Mouse (Mus musculus): ENCODE results near the gene Cul3. TPM values are rescaled to one million over a fixed set of nuclear protein-coding genes. Genes with fewer than 3 reads are reported as not detected.
"Not testable (repeated sequence)": the region's sequence is repeated elsewhere in the genome, so short reads cannot be mapped to it uniquely, and the experiment has no call there.

Cul3 gene
- total RNA-seq (2015) (185 and 192 TPM in 2 replicates), total RNA-seq (2017) (317 and 389 TPM in 2 replicates)

GRCm38 (mm10) chr1:80340436-80341376 lies at the start of gene Cul3:
TSS of gene Cul3 (minus strand) at chr1:80340480.
- ATAC-seq (ENCODE audit: poor library complexity, severe bottlenecking), result peak; percentile 79

GRCm38 (mm10) chr1:80389518-80389917 lies 49.2 kb upstream of the Cul3 start:
- peak; percentile 57 for ATAC-seq (ENCODE audit: poor library complexity, severe bottlenecking)

- peak; percentile 61 for ATAC-seq (ENCODE audit: poor library complexity, severe bottlenecking)
Measured at GRCm38 (mm10) chr1:80383613-80384589, 43.6 kb upstream of the Cul3 start.

- ATAC-seq (ENCODE audit: poor library complexity, severe bottlenecking), result no peak
Measured at GRCm38 (mm10) chr1:80382928-80383327, 42.6 kb upstream of the Cul3 start.

GRCm38 (mm10) chr1:80381302-80381701 lies 41.0 kb upstream of the Cul3 start:
- 0 out of 2 replicates have a peak, but pooled peaks have one; percentile 33 for ATAC-seq (ENCODE audit: poor library complexity, severe bottlenecking)

GRCm38 (mm10) chr1:80372010-80372409 lies 31.7 kb upstream of the Cul3 start:
- no peak for ATAC-seq (ENCODE audit: poor library complexity, severe bottlenecking)

GRCm38 (mm10) chr1:80371189-80371889 lies 31.1 kb upstream of the Cul3 start:
- ATAC-seq (ENCODE audit: poor library complexity, severe bottlenecking), result peak; percentile 84

GRCm38 (mm10) chr1:80363486-80363885 lies 23.2 kb upstream of the Cul3 start:
- ATAC-seq (ENCODE audit: poor library complexity, severe bottlenecking), result no peak

GRCm38 (mm10) chr1:80362946-80363345 lies 22.7 kb upstream of the Cul3 start:
- ATAC-seq (ENCODE audit: poor library complexity, severe bottlenecking), result no peak

- ATAC-seq (ENCODE audit: poor library complexity, severe bottlenecking), result peak; percentile 81
Measured at GRCm38 (mm10) chr1:80362400-80362799, 22.1 kb upstream of the Cul3 start.

GRCm38 (mm10) chr1:80361771-80362170 lies 21.5 kb upstream of the Cul3 start:
- ATAC-seq (ENCODE audit: poor library complexity, severe bottlenecking), result not testable (repeated sequence)

- ATAC-seq (ENCODE audit: poor library complexity, severe bottlenecking), result no peak
Measured at GRCm38 (mm10) chr1:80360038-80360608, 19.8 kb upstream of the Cul3 start.

GRCm38 (mm10) chr1:80340061-80340435 lies 232 bp downstream of the Cul3 start:
- peak; percentile 34 for ATAC-seq (ENCODE audit: poor library complexity, severe bottlenecking)

GRCm38 (mm10) chr1:80339425-80340021 lies 757 bp downstream of the Cul3 start:
- peak; percentile 11 for ATAC-seq (ENCODE audit: poor library complexity, severe bottlenecking)

- no peak for ATAC-seq (ENCODE audit: poor library complexity, severe bottlenecking)
Measured at GRCm38 (mm10) chr1:80338398-80338797, 1.9 kb downstream of the Cul3 start.

GRCm38 (mm10) chr1:80335726-80336368 lies 4.4 kb downstream of the Cul3 start:
- ATAC-seq (ENCODE audit: poor library complexity, severe bottlenecking), result no peak

- peak; percentile 77 for ATAC-seq (ENCODE audit: poor library complexity, severe bottlenecking)
Measured at GRCm38 (mm10) chr1:80335118-80335517, 5.2 kb downstream of the Cul3 start.

GRCm38 (mm10) chr1:80330970-80331369 lies 9.3 kb downstream of the Cul3 start:
- no peak for ATAC-seq (ENCODE audit: poor library complexity, severe bottlenecking)

GRCm38 (mm10) chr1:80325761-80326160 lies 14.5 kb downstream of the Cul3 start:
- no peak for ATAC-seq (ENCODE audit: poor library complexity, severe bottlenecking)

Measured in megakaryocyte, adult 5-6 weeks (primary cell).